Mouse (Mus musculus): Measurements from ENCODE around the gene Slc51a.

GRCm38 (mm10) chr16:32479415-32479814, 8.3 kb downstream of the Slc51a start:
- TF ChIP-seq CTCF (IDR thresholded peaks at IDR 0.05; ENCODE audit: insufficient read depth, low read depth, low read length) (no peak), POLR2A (IDR thresholded peaks at IDR 0.05; ENCODE audit: insufficient read depth, low read depth, low read length) (no peak)

Measured in olfactory bulb, adult 2 months (tissue).